Mouse (Mus musculus): ENCODE measurements around the gene Klrb1a. TPM values are rescaled to one million over a fixed set of nuclear protein-coding genes. Genes with fewer than 3 reads are reported as not detected.
"Not testable (repeated sequence)": the region's sequence is repeated elsewhere in the genome, so short reads cannot be mapped to it uniquely, and the experiment has no call there.

The Klrb1a gene
- polyA plus RNA-seq (2012) = not detected in 2 replicates

GRCm38 (mm10) chr6:128623433-128623832 lies at the start of gene Klrb1a:
Klrb1a (minus strand) TSS chr6:128623533.
- not testable (repeated sequence) for TF ChIP-seq GATA1 (IDR thresholded peaks at IDR 0.05; ENCODE audit: low read length)

- TF ChIP-seq GATA1 (IDR thresholded peaks at IDR 0.05; ENCODE audit: low read length) = no peak
Measured at GRCm38 (mm10) chr6:128669936-128670335, 46.6 kb upstream of the Klrb1a start.

- no peak for TF ChIP-seq GATA1 (IDR thresholded peaks at IDR 0.05; ENCODE audit: low read length)
Measured at GRCm38 (mm10) chr6:128662206-128662605, 38.9 kb upstream of the Klrb1a start, which contains the start of gene Clec2h. Clec2h (plus strand) TSS chr6:128662385.

GRCm38 (mm10) chr6:128661249-128661648 lies 37.9 kb upstream of the Klrb1a start:
- no peak for TF ChIP-seq GATA1 (IDR thresholded peaks at IDR 0.05; ENCODE audit: low read length)

GRCm38 (mm10) chr6:128652938-128653337 lies 29.6 kb upstream of the Klrb1a start:
- TF ChIP-seq GATA1 (IDR thresholded peaks at IDR 0.05; ENCODE audit: low read length) = no peak

GRCm38 (mm10) chr6:128650187-128650586 lies 26.9 kb upstream of the Klrb1a start:
- TF ChIP-seq GATA1 (IDR thresholded peaks at IDR 0.05; ENCODE audit: low read length) = no peak

- TF ChIP-seq GATA1 (IDR thresholded peaks at IDR 0.05; ENCODE audit: low read length) = no peak
Measured at GRCm38 (mm10) chr6:128649681-128650080, 26.3 kb upstream of the Klrb1a start.

- no peak for TF ChIP-seq GATA1 (IDR thresholded peaks at IDR 0.05; ENCODE audit: low read length)
Measured at GRCm38 (mm10) chr6:128643999-128644398, 20.7 kb upstream of the Klrb1a start.

GRCm38 (mm10) chr6:128641116-128641716 lies 17.9 kb upstream of the Klrb1a start:
- no peak for TF ChIP-seq GATA1 (IDR thresholded peaks at IDR 0.05; ENCODE audit: low read length)

GRCm38 (mm10) chr6:128640673-128641072 lies 17.3 kb upstream of the Klrb1a start:
- no peak for TF ChIP-seq GATA1 (IDR thresholded peaks at IDR 0.05; ENCODE audit: low read length)

GRCm38 (mm10) chr6:128624425-128624824 lies 1.1 kb upstream of the Klrb1a start:
- TF ChIP-seq GATA1 (IDR thresholded peaks at IDR 0.05; ENCODE audit: low read length) = no peak

GRCm38 (mm10) chr6:128622733-128623132 lies 600 bp downstream of the Klrb1a start:
- no peak for TF ChIP-seq GATA1 (IDR thresholded peaks at IDR 0.05; ENCODE audit: low read length)

- TF ChIP-seq GATA1 (IDR thresholded peaks at IDR 0.05; ENCODE audit: low read length) = no peak
Measured at GRCm38 (mm10) chr6:128606350-128606749, 17.0 kb downstream of the Klrb1a start.

GRCm38 (mm10) chr6:128604512-128604911 lies 18.8 kb downstream of the Klrb1a start:
- TF ChIP-seq GATA1 (IDR thresholded peaks at IDR 0.05; ENCODE audit: low read length) = no peak

- TF ChIP-seq GATA1 (IDR thresholded peaks at IDR 0.05; ENCODE audit: low read length) = no peak
Measured at GRCm38 (mm10) chr6:128602463-128603201, 20.7 kb downstream of the Klrb1a start.

- TF ChIP-seq GATA1 (IDR thresholded peaks at IDR 0.05; ENCODE audit: low read length) = no peak
Measured at GRCm38 (mm10) chr6:128602026-128602425, 21.3 kb downstream of the Klrb1a start.

- no peak for TF ChIP-seq GATA1 (IDR thresholded peaks at IDR 0.05; ENCODE audit: low read length)
Measured at GRCm38 (mm10) chr6:128599555-128599954, 23.8 kb downstream of the Klrb1a start.
